Mouse (Mus musculus): ENCODE measurements around the gene Ermard.

Ermard gene

GRCm38 (mm10) chr17:15065391-15066024, 24.5 kb downstream of the Ermard start:
- peak; percentile 48 for DNase-seq

- DNase-seq, result no peak
Observed at GRCm38 (mm10) chr17:15066066-15066465, 25.1 kb downstream of the Ermard start.

- no peak for DNase-seq
Observed at GRCm38 (mm10) chr17:15066911-15067310, 25.9 kb downstream of the Ermard start.

- no peak for DNase-seq
Observed at GRCm38 (mm10) chr17:15068040-15068792, 27.2 kb downstream of the Ermard start.

- no peak for DNase-seq
Observed at GRCm38 (mm10) chr17:15069124-15069523, 28.1 kb downstream of the Ermard start.

- no peak for DNase-seq
Observed at GRCm38 (mm10) chr17:15072211-15072610, 31.2 kb downstream of the Ermard start.

GRCm38 (mm10) chr17:15075033-15075432, 34.0 kb downstream of the Ermard start:
- DNase-seq, result no peak

- peak; percentile 26 for DNase-seq
Observed at GRCm38 (mm10) chr17:15077536-15077935, 36.5 kb downstream of the Ermard start.

GRCm38 (mm10) chr17:15084226-15084848, 43.3 kb downstream of the Ermard start:
- peak; percentile 75 for DNase-seq

- DNase-seq, result peak; percentile 35
Observed at GRCm38 (mm10) chr17:15085006-15085405, 44.0 kb downstream of the Ermard start.

GRCm38 (mm10) chr17:15088166-15088565, 47.2 kb downstream of the Ermard start:
- no peak for DNase-seq

GRCm38 (mm10) chr17:15088591-15089001, 47.6 kb downstream of the Ermard start:
- DNase-seq, result no peak

- no peak for DNase-seq
Observed at GRCm38 (mm10) chr17:15091739-15092138, 50.7 kb downstream of the Ermard start.

GRCm38 (mm10) chr17:15093523-15093922, 52.5 kb downstream of the Ermard start:
- DNase-seq, result no peak

- DNase-seq, result no peak
Observed at GRCm38 (mm10) chr17:15096853-15097252, 55.8 kb downstream of the Ermard start.

GRCm38 (mm10) chr17:15098677-15099076, 57.7 kb downstream of the Ermard start:
- DNase-seq, result no peak

- no peak for DNase-seq
Observed at GRCm38 (mm10) chr17:15101355-15101754, 60.3 kb downstream of the Ermard start.

- DNase-seq, result no peak
Observed at GRCm38 (mm10) chr17:15107143-15107649, 66.2 kb downstream of the Ermard start.

- no peak for DNase-seq
Observed at GRCm38 (mm10) chr17:15108473-15109441, 67.7 kb downstream of the Ermard start.

GRCm38 (mm10) chr17:15115550-15115949, 74.5 kb downstream of the Ermard start:
- no peak for DNase-seq

GRCm38 (mm10) chr17:15120096-15120495, 79.1 kb downstream of the Ermard start:
- DNase-seq, result no peak

- no peak for DNase-seq
Observed at GRCm38 (mm10) chr17:15120569-15120968, 79.6 kb downstream of the Ermard start.

Measured in liver (tissue).